Mouse (Mus musculus): ENCODE measurements around the gene Rpl24.

The Rpl24 gene

GRCm38 (mm10) chr16:55970416-55970815 is 4.3 kb downstream of the Rpl24 start:
- no peak for DNase-seq (ENCODE audit: low spot score in 2 of 2)

GRCm38 (mm10) chr16:55971735-55972615 is 5.9 kb downstream of the Rpl24 start:
- no peak for DNase-seq (ENCODE audit: low spot score in 2 of 2)

DNA sequence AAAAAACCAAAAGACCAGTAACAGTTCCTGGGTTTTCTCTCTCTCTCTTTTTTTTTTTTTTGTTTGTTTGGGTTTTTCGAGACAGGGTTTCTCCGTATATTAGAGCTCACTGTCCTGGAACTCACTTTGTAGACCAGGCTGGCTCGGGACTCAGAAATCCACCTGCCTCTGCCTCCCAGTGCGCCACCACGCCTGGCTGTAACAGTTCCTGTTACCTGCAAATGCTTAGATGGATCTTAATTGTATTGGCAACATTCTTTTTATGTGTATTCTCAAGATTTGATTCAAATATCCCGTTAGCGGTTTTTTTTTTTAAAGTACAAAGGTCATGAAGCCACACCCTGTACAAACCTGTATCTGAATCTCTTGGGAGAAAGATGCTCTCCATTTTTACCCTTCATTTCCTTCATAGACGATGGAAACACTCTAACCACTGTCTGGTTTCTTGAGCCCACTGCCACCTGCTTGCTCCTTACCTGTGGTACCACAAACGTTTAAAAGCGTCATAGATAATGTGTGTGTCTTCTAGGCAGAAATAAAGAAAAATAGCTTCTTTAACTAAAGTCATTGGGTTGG is 6.6 kb downstream of the Rpl24 start:
- no peak for DNase-seq (ENCODE audit: low spot score in 2 of 2)

DNA sequence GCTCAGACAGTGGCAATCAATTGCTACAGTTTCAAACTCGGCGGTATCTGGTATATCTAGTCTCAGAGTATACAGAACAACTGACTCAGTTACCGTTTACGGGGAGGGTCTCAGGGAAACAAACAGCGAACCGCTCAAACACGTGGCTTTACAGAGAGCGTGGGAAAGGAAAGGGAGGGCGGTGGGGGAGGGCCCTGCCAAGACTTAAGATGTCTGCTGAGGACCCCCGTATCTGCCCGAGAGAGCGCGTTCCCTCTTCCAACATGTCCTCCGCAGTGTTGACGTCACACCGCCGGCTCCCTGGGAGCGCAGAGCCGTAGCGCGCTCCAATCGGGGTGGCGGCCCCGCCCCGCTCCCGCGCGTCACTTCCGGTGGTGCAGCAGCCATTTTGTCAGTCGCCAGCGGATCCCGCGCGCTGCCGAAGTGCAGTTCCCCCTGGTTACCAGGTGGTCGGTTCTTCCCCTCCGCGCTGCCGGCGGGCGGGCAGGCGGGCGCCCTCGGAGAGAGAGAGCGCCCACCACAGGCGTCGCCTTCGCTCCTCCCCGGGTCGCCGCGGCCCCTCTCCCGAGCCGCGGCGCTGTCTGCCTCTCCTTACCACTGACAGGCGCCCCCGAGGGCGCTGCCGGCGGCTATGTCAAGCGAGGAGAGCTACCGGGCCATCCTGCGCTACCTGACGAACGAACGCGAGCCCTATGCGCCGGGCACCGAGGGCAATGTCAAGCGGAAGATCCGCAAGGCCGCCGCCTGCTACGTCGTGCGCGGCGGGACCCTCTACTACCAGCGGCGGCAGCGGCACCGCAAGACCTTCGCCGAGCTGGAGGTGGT is 7.6 kb downstream of the Rpl24 start, which contains the start of gene Zbtb11:
Zbtb11 (plus strand) TSS at position 453 of the 825 bp plus-strand sequence.
- DNase-seq (ENCODE audit: low spot score in 2 of 2): peak; percentile 99

DNA sequence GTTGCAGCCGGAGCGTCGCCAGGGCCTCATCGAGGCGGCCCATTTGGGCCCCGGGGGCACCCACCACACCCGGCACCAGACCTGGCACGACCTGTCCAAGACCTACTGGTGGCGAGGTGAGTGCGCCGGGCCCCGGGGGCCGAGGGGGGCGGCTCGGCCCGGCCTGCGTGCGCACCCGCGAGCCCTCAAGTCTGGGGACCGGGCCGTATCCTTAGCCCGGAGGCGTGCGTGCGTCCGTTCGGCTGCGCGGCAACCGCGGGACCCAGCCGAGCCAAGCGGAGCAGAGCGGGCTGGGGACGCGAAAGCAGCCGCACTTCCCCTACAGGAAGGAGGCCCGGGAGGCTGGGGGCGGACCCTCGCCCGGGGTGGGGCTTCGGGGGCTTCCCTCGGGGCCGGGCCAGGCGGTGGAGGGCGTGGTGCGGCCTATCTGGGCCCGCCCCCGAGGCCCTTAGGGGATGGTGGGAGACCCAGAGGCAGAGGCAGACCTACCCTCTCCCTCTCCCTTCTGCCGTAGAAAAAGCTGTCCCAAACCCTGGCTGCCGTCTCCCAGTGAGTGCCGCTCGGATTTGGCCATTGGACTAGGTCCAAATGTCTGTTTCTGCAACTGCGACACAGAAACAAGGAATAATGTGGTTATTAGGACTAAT is 8.3 kb downstream of the Rpl24 start:
- peak; percentile 92 to 94 for DNase-seq (ENCODE audit: low spot score in 2 of 2)

DNA sequence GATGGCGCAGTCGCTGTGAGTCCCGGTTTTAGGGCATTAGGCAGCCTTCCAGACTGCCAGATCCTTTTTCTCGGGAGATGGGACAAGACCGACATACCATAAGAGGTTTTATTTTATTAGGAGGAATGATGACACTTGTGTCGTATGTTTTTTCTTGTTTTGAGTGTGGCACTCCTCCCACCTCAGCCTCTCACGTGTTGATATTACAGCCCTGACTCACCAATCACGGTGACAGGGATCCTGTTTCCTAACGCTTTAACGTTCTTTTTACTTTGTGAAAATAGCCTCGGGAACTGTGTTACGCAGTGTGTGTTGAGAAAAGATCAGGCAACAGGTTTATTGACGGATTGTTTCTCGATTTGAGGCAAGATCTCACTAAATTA is 8.8 kb downstream of the Rpl24 start:
- no peak for DNase-seq (ENCODE audit: low spot score in 2 of 2)

GRCm38 (mm10) chr16:55986001-55986400 is 19.9 kb downstream of the Rpl24 start:
- no peak for DNase-seq (ENCODE audit: low spot score in 2 of 2)

DNA sequence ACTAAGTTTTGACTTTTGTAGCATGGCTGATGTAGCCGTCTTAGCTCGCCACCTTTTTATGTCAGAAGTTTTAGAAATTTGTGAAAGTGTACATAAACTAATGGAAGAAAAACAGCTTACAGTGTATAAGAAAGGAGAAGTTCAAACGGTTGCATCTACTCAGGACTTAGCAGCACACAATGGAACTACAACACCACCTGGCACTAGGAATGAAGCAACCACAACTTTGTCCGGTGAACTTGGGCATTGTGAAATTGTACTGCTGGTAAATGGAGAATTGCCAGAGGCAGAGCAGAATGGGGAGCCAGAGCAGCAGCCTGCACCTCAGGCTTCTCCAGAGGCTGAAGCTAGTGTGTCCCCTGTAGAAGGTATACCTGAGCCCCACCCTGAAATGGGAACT is 24.2 kb downstream of the Rpl24 start:
- no peak for DNase-seq (ENCODE audit: low spot score in 2 of 2)

DNA sequence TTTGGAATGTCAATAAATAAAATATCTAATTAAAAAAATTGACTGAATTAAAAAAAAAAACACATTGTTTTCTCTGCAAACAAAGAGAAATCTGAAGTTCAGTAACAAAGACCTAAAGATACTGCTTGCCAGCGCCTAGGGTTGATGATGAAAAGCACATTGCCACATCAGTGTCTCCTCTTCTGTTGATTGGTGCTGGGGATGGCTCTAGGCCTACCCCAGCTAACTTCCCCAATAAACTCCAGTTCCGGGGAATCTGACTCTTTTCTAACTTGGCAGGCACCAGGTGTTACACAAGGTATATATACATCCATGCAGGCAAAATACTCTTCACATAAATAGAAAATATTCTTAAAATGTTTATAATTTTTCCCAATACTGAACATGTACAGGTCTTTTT is 28.2 kb downstream of the Rpl24 start:
- no peak for DNase-seq (ENCODE audit: low spot score in 2 of 2)

DNA sequence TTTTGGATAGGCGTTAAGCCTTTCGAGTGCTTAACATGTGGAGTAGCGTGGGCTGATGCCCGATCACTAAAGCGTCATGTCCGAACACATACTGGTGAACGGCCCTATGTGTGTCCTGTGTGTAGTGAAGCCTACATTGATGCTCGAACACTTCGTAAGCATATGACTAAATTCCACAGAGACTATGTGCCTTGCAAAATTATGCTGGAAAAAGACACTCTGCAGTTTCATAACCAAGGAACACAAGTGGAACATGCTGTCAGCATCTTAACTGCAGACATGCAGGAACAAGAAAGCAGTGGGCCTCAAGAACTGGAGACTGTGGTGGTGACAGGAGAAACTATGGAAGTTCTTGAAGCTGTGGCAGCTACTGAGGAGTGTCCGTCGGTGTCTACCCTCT is 40.7 kb downstream of the Rpl24 start:
- DNase-seq (ENCODE audit: low spot score in 2 of 2): no peak

DNA sequence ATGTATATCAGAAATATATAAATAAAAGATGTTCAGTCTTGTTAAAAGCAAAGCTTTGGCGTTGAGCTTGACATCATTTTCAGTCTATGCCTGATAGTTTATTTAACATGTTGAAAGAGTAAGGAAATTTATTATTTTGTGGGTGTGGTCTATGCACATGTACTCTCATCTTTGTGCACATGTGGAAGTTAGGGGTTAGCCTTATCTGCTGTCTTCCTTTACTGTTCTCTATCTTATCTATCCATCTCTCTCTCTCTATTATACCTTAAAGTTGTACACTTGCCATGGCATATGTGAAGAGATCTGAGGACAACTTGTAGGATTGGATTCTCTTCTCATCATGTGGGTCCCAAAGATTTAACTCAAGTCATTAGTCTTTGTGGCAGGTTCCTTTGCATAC is 42.8 kb downstream of the Rpl24 start:
- DNase-seq (ENCODE audit: low spot score in 2 of 2): no peak

- no peak for DNase-seq (ENCODE audit: low spot score in 2 of 2)
Observed at GRCm38 (mm10) chr16:56012789-56013743, 47.0 kb downstream of the Rpl24 start.

DNA sequence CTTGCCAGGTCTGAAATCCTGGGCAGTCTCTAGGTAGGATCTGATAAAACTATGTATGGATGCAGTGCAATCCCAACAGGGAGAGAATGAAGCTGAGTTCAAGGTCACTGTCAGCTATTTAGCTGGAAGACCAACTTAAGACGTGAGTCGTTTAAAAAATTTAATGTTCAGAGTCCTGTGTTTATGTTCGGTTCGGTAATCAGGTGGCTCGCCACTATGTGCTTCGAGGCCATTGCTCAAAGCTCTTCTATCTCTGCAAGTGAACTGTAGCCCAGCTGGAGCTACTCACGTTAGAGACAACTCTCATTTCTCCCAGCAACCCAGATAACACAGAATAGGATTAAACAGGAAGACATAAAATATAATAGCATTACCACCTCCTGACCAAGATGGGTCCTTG is 48.0 kb downstream of the Rpl24 start:
- DNase-seq (ENCODE audit: low spot score in 2 of 2): no peak

DNA sequence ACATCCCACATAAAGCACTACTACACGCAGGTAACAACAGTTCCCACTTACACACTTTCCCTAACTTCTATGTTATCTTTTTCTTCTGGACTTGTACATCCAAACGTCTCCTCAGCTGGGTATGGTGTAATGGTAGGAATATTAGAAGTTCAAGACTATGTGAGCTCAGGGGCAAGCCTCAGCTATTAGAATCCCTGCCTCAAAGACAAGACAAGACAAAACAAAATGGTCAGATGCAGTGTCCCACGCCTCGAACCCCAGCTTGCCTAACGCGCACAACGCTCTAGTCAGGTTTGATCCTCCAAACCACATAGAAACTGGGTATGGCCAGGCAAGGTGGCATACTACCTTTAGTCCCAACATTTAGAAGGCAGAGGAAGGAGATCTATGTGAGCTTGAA is 53.6 kb downstream of the Rpl24 start:
- no peak for DNase-seq (ENCODE audit: low spot score in 2 of 2)
